Mouse (Mus musculus): ENCODE data around the gene Cep112.

GRCm38 (mm10) chr11:108425592-108425921, 565 bp downstream of the Cep112 start:
- TF ChIP-seq MYOG (IDR thresholded peaks at IDR 0.05; ENCODE audit: control insufficient read depth, extremely low read depth, insufficient read length) (no peak), MAX (IDR thresholded peaks at IDR 0.05) (no peak), CTCF (IDR thresholded peaks at IDR 0.05; ENCODE audit: control insufficient read depth, insufficient read depth, insufficient read length) (no peak), USF1 (IDR thresholded peaks at IDR 0.05; ENCODE audit: low read depth) (no peak), CEBPB (IDR thresholded peaks at IDR 0.05; ENCODE audit: low read depth) (no peak), MYOD1 (IDR thresholded peaks at IDR 0.05; ENCODE audit: control insufficient read depth, insufficient read length, low read depth) (no peak)
